Mouse (Mus musculus) thymus, adult 2 months (tissue): ENCODE measurements around the gene Olfr601. TPM values are rescaled to one million over a fixed set of nuclear protein-coding genes. Genes with fewer than 3 reads are reported as not detected.
"Not testable (repeated sequence)": the region's sequence is repeated elsewhere in the genome, so short reads cannot be mapped to it uniquely, and the experiment has no call there.

Experiments
- DNase-seq: peaks from one replicate; pipeline ENCODE4 v3.0.0; 2021
- H3K27ac ChIP-seq: fragments of 200-500 bp; 2 replicates; pipeline ENCODE4 v1.5.1; 2012; ENCODE audit warnings: low read length, control low read depth; ENCODE audit not compliant: control insufficient read depth, insufficient read depth
- H3K27me3 ChIP-seq: fragments of 200-500 bp; 2 replicates; pipeline ENCODE4 v1.6.1; 2012; ENCODE audit warnings: mild to moderate bottlenecking, low read length, moderate library complexity, mixed read lengths; ENCODE audit not compliant: control insufficient read depth, insufficient read depth
- H3K36me3 ChIP-seq: fragments of 200-500 bp; 2 replicates; pipeline ENCODE4 v1.6.1; 2012; ENCODE audit warnings: mild to moderate bottlenecking, low read length, moderate library complexity; ENCODE audit not compliant: control insufficient read depth, insufficient read depth
- H3K4me1 ChIP-seq: fragments of 200-500 bp; replicated peaks from 2 replicates; pipeline ENCODE4 v1.6.1; 2012; ENCODE audit warnings: low read length; ENCODE audit not compliant: control insufficient read depth, insufficient read depth
- H3K4me3 ChIP-seq: fragments of 200-500 bp; 2 replicates; pipeline ENCODE4 v1.5.1; 2012; ENCODE audit warnings: mild to moderate bottlenecking, low read length, control low read depth, moderate library complexity; ENCODE audit not compliant: control insufficient read depth, insufficient read depth
- CTCF ChIP-seq: fragments of 200-500 bp; IDR thresholded peaks from 2 replicates; pipeline ENCODE4 v1.5.1; 2012; ENCODE audit warnings: mild to moderate bottlenecking, control low read depth, low read length, moderate library complexity, borderline replicate concordance; ENCODE audit not compliant: control insufficient read depth, poor library complexity, insufficient read depth; ENCODE audit errors: extremely low read depth
- POLR2A ChIP-seq: fragments of 200-500 bp; IDR thresholded peaks from 2 replicates; pipeline ENCODE4 v1.6.1; 2012; ENCODE audit warnings: mild to moderate bottlenecking, low read length, control low read depth, moderate library complexity; ENCODE audit not compliant: control insufficient read depth, poor library complexity, insufficient read depth; ENCODE audit errors: extremely low read depth
- WGBS: fragments of 180-500 bp; shearing (Covaris S2); methylation state at CpG from one replicate; pipeline ENCODE4 v1.1.7; 2018; 5-methylcytosine and 5-hydroxymethylcytosine counted together
- polyA plus RNA-seq: library from polyadenylated mRNA; depleted of rRNA; stranded (reverse); fragments of >200 nt; gene quantifications from 2 replicates; pipeline ENCODE4 v1.2.3, GENCODE M21; 2012; rRNA removed

The Olfr601 gene
- not detected in 2 replicates for polyA plus RNA-seq

DNA sequence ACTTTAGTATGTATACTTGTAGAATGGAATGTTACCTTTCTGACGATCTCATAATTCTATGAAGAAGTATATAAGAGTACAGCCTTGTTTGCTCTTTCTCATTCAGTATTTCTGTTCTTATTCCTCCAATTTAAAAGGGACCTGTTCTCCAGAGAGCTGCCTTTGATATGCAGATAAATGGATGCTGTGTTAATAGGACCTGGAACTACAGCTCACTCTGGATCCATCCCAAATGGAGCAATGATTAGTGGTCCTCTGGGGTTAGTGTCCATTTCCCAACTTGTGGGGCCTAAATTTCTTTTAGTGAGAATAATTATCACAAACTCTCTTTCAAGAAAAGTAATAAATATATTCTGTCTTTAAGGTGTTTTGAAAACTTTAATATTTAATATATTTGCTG lies at the start of gene Olfr601:
Olfr601 (minus strand) TSS at position 101 of the 400 bp plus-strand sequence.
- WGBS: 95% methylated on average over 1 of the region's 1 CpGs

DNA sequence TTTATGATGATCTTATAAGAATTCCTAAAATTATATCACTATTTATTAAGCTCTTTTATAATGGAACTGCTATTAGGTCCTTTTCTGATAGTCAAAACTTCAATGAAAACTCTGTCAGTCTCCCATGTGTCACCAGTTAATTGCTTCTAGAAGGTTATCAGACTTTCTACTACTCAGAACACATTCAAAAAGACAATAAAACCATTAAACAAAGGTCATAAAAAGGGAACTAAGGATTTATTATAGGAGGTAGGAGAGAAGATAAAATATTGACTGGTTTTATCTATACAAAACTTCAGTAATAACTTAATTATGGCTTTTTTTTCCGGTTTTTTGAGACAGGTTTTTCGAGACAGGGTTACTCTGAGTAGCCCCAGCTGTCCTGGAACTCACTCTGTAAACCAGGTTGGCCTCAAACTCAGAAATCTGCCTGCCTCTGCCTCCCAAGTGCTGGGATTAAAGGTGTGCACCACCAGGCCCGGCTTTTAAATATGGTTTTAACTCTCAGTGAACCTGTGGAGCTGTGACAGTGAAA lies 44.1 kb upstream of the Olfr601 start:
- not testable (repeated sequence) for H3K36me3 ChIP-seq, DNase-seq, H3K4me3 ChIP-seq, H3K4me1 ChIP-seq, H3K27ac ChIP-seq, H3K27me3 ChIP-seq
- WGBS: 84% methylated on average over 3 of the region's 3 CpGs

More for the DNA sequence above, at the start of gene Olfr601:
- TF ChIP-seq POLR2A (no peak), CTCF (no peak)
- no peaks in the 10 kb centered on the region for H3K4me1 ChIP-seq
- H3K27ac ChIP-seq: no peak within 1 kb of the TSS
- DNase-seq: no peak
- H3K27me3 ChIP-seq: no peaks in the 10 kb centered on the region
- H3K4me3 ChIP-seq: no peak within 1 kb of the TSS
- no peaks in the 10 kb centered on the region for H3K36me3 ChIP-seq

DNA sequence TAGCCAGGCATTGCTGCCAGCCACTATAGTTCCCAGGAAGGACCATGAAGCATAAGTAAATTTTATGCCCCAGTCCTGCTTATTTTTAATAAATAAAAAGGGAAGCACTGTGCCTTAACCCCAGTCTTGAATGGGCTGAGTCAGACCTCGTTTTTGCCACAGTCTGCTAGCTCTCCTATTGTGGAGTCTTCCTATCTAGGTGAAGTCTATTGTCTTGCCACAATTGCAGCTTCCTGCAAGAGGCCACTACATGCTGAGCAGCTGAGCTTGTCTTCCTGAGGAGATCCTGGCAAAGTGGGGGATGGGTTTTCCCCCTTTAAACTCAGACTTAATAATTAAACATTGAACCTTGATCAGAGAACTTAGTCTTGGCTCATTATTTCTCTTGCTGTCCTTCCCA lies 36.5 kb upstream of the Olfr601 start:
- 14% methylated on average over 1 of the region's 1 CpGs for WGBS
- Histone ChIP-seq H3K27ac (no peak overlapping the region), H3K36me3 (no peaks in the 10 kb centered on the region), H3K4me1 (no peaks in the 10 kb centered on the region), H3K4me3 (no peak overlapping the region), H3K27me3 (no peaks in the 10 kb centered on the region)
- no peak for TF ChIP-seq CTCF
- no peak for TF ChIP-seq POLR2A
- no peak for DNase-seq

DNA sequence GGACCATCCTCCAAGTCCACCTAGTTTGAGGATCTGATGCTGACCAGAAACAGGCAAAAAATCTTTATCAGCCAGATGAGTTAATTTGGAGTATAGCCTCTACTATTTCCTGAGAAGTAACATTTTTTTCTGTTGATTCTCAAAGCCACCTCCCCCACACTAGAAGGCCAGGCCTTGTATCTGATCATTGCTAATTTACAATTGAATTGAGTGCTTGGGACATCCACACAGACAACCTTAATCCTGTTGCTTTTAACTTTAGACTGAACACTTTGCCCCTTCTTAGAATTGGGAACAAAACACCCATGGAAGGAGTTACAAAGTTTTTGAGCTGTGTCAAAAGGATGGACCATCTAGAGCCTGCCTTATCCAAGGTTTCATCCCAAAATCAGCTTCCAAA lies 35.3 kb upstream of the Olfr601 start:
- Histone ChIP-seq H3K36me3 (no peaks in the 10 kb centered on the region), H3K27me3 (no peaks in the 10 kb centered on the region), H3K4me3 (no peak overlapping the region), H3K4me1 (no peaks in the 10 kb centered on the region), H3K27ac (no peak overlapping the region)
- TF ChIP-seq POLR2A: no peak
- TF ChIP-seq CTCF: no peak
- DNase-seq: no peak

DNA sequence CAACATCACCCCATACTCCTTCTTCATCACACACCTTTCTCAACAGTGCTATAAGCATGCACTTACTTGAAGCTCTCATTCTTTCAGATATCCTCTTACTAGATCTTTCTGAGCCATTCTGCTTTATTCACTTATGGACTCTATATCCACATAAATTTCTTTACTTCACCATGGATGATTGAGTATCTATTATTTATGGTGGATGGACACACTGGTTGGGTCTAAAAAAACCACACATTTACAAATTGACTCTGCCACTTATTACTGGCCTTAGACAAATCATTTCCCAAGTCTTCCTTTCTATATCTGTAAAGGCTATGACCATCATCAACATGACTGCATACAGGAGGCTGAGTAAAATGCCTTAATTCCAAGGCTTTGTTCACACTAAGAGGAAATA lies 23.6 kb upstream of the Olfr601 start, which contains the start of gene Olfr603:
Olfr603 (minus strand) TSS at position 101 of the 400 bp plus-strand sequence.
- Histone ChIP-seq H3K27ac (no peak within 1 kb of the TSS), H3K27me3 (no peaks in the 10 kb centered on the region), H3K4me3 (no peak within 1 kb of the TSS), H3K36me3 (no peaks in the 10 kb centered on the region), H3K4me1 (no peaks in the 10 kb centered on the region)
- no peak for TF ChIP-seq CTCF
- TF ChIP-seq POLR2A: no peak
- DNase-seq: no peak

DNA sequence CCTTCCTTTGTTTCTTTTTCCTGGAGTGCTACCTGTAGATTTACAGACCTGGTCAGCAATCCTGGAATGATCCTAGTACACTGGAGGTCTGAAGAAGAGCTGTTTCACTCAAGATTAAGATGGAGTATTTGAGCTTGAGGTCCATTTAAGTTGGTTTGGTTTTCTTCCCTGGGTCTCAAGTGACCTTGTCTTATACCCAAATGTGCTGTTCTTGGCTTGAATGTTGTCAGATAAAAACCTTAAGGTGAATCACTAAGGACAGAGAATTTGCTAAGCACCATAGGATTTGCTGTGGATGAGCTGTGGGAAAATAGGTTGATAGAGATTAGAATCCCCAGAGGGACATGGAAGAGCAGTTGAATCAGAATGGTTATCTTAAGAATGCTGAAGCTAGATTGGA lies 12.9 kb downstream of the Olfr601 start, which contains the start of gene Olfr600:
Olfr600 (minus strand) TSS at position 101 of the 400 bp plus-strand sequence.
- H3K36me3 ChIP-seq: no peaks in the 10 kb centered on the region
- H3K4me3 ChIP-seq: no peak within 1 kb of the TSS
- no peak for TF ChIP-seq CTCF
- no peak for TF ChIP-seq POLR2A
- H3K27ac ChIP-seq: no peak within 1 kb of the TSS
- H3K27me3 ChIP-seq: no peaks in the 10 kb centered on the region
- no peaks in the 10 kb centered on the region for H3K4me1 ChIP-seq
- no peak for DNase-seq

DNA sequence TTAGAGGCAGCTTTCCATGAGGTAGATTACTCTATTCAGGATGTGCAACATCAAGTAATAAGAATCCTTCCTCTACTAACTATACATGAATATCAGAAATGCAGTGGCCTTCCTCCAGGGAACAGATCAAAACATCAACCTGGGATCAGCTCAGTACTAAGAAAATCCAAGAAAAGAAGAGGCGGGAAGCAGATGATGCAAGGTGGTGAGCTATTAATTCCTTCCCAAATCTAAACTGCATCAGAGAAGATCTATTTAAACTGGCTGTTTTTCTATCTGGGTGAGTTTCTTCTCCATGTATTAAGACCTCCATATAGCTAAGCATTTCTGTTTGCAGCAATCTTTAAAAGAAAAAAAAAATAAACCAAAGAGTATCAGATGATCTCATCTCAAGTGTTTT lies 26.8 kb downstream of the Olfr601 start, which contains the start of gene Olfr599:
Olfr599 (plus strand) TSS at position 301 of the 400 bp plus-strand sequence.
- H3K4me1 ChIP-seq: no peaks in the 10 kb centered on the region
- H3K4me3 ChIP-seq: no peak within 1 kb of the TSS
- no peak within 1 kb of the TSS for H3K27ac ChIP-seq
- no peak for TF ChIP-seq CTCF
- TF ChIP-seq POLR2A: no peak
- H3K27me3 ChIP-seq: no peaks in the 10 kb centered on the region
- no peaks in the 10 kb centered on the region for H3K36me3 ChIP-seq
- 95% methylated on average over 1 of the region's 1 CpGs for WGBS
- no peak for DNase-seq
